Mouse (Mus musculus) brain, embryonic 14.5 days (tissue): ENCODE results near the gene Psma5. TPM values are rescaled to one million over a fixed set of nuclear protein-coding genes. Genes with fewer than 3 reads are reported as not detected.

Source experiments
- DNase-seq: peaks from one replicate; pipeline ENCODE4 v3.0.0-alpha.2; 2011; ENCODE audit warnings: low read depth
- CTCF ChIP-seq: fragments of 200-500 bp; IDR thresholded peaks from 2 replicates; pipeline ENCODE4 v1.5.1; 2012; ENCODE audit warnings: inconsistent platforms, mild to moderate bottlenecking, moderate library complexity, borderline replicate concordance; ENCODE audit not compliant: insufficient read depth, insufficient read length; ENCODE audit errors: extremely low read depth
- POLR2A ChIP-seq: fragments of 200-500 bp; IDR thresholded peaks from 2 replicates; pipeline ENCODE4 v1.6.1; 2012; ENCODE audit warnings: mild to moderate bottlenecking, inconsistent platforms, borderline replicate concordance; ENCODE audit not compliant: poor library complexity, insufficient read depth, insufficient read length, severe bottlenecking; ENCODE audit errors: extremely low read depth
- polyA plus RNA-seq: library from polyadenylated mRNA; depleted of rRNA; stranded (reverse); fragments of >200 nt; gene quantifications from 2 replicates; pipeline ENCODE4 v1.2.3, GENCODE M21; 2012

The Psma5 gene
- polyA plus RNA-seq, 1 experiment, result 135 TPM

DNA sequence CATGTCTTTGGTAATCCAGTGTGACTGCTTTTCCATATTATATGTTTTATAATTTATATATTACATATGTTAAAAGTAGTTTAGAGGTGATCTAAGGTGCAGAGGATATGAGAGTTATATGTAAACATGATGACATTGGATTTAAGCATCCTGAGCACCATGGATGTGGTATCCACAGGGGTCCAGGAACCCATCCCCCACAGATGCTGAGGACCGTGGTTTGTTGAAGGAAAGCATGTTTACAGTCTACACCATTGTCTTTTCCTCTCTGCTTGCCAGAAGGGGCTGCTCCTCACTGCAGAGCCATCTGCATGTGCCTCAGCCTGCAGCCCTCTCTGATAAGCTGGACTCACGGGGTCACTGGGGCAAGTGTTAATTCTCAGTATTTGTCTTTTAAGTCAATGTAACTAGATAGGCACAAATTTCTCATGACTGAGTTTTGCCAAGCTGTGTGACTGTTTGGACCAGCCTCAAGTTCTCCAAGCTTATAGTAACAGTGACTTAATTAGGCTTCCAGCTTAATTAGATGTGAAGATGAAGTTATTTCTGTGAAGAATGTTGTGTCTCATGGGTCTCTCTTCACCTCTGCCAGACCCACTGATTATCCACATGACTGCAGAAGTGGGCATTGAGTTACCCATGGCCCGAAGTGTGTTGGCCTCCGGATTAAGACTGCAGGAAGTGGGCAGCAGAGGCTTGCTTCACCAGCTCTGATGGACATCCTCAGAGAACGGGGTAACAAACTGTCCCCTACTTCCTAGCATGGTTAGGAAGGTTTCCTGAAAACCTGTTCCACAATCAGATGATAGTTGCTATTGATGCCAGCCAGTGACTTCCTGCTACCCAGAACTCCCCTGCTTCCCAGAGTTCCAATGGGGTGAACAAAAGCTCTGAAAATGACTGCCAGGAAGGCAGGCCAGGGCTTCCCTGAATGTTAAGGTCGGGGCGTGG, 41.2 kb downstream of the Psma5 start:
- peak; percentile 57 for DNase-seq
- TF ChIP-seq CTCF (no peak), POLR2A (no peak)

DNA sequence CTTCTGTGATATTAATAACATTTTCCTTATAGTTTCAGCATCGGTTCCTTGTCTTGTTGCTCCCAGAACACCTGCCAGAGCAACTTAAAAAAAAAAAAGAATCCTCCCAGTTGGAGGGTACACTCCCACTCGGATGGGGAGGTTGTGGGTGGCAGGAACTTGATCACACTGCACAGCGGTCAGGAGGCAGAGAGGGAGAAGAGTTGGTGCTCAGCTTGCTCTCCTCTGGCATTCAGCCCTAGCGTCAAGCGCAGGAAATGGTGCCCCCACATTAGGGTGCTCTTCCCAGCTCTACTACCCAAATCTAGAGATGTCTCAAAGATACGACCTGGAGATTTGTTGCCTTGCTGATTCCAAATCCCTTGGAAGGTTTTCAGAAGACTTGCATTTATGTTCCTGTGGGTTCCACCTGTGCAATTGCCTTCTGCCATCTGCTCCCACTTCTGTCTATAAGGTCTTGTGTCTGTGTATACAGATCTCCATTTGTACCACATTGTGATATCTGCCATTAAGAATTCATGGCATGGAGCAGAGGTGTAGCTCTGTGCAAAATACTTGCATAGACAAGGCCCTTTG, 43.8 kb downstream of the Psma5 start:
- no peak for TF ChIP-seq CTCF
- no peak for TF ChIP-seq POLR2A
- DNase-seq, result peak; percentile 46

DNA sequence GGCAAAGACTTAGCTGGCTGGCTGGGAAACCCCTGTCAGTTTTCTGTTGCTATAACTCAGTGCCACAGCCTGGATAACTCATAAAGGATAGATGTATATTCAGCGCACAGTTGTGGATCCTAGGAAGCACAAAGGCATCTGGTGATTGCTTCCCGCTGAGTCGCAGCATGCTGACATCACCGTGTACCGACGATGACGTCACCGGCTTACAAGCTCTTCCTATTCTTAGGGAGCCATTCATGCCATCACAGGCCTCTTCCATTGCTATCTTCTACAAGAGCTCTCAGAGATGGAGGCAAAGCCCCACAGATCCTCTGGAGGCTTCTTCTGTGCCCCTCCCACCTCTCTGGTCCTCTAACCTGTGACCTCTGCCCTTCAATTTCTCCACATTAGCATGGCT, 47.0 kb downstream of the Psma5 start:
- TF ChIP-seq POLR2A, result no peak
- no peak for DNase-seq

DNA sequence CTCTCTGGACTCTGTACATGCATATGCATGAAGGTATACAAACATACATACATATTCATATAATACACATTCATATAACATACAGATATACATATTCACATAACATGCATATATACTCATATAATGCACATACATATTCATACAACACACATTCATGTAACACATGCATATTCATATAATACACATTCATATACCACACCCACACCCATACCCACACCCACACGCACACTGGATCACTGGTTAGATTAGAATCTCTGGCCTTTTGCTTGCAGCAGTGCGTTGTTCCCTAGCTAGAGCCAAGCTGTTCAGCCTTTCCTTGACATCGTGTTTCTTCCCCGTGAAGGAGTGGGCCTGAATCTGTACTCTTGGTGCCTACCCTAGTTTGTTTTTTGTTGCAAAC, 48.0 kb downstream of the Psma5 start:
- TF ChIP-seq POLR2A, result no peak
- TF ChIP-seq CTCF, result no peak
- no peak for DNase-seq

DNA sequence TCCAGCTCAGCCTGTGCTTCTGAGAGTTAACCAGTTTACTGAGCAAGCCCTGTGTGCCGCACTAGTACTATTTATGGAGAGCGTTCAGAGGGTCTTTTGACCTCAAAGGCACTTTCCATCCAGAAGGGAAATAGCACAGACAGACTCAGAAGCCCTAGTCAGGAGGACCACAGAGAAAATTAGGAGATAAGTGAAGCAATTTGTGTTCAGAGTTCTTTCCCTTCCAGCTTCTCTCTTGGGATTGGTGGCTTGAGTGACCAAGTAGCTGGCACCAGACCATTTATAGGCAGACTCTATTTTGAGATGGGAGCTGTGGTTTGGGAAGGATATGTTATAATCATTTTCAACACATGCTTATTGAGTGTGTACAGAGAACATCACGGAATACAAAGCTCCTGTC, 49.7 kb downstream of the Psma5 start:
- no peak for DNase-seq
- no peak for TF ChIP-seq CTCF
- no peak for TF ChIP-seq POLR2A

DNA sequence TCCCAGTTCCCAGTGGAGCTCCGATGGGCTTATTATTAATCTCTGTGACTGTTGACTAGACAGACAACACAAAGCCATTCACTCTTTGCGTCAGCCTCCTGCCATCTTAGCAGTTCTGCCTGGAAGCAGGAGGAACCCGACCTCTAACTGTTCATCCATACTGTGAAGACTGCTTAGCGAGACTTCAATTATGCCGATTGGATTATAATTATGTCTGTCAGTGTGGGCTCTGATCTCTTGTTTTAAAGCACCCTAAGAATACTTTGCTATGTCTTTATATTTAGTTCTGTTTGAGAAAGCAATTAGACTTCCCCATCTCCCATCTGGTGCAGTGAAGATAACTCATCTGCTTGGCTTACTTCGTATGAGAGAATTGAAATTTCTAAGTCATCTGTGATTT, 50.8 kb downstream of the Psma5 start:
- peak; percentile 53 for DNase-seq

DNA sequence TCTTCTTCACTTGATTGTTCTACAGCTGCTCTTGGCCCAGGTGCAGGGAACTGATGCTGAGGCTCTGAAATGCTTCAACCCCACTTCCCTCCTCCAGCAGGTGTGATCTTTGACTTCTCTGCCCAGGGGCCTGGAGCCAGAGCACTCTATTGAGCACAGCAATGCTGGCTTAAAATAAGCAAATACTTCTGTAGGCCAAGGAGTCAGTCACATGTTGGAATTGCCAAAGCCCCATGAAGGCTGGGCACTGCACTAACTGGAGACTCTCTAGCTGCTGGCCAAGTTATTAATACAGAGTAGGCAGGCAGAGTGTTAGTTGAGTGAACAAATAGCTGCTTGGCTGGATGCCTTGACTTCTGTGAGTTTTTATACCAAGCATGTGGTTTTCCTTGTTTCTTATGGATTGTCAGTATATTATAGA, 54.2 kb downstream of the Psma5 start:
- no peak for DNase-seq
- TF ChIP-seq CTCF (no peak), POLR2A (no peak)

More for the DNA sequence above, 50.8 kb downstream of the Psma5 start:
- TF ChIP-seq CTCF (no peak), POLR2A (no peak)

DNA sequence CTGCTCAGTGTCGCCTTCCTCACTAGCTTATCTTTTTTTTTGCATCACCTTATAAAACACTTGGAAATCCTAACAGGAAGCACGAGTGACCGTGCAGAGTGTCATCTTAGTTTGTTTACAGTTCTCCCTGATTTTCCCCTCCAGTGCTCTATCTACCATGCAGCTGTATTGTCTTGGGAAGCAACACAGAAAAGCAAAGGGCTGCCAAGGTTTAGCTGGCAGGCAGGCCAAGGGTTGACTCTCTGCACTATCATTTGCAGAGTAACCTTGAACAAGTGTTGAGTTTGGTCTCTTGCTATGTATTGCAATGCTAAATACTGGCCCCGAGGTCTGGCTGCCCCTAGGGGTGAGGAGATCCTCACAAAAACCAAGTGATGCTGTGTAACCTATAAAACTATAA, 55.0 kb downstream of the Psma5 start:
- DNase-seq, result no peak
- TF ChIP-seq CTCF (no peak), POLR2A (no peak)

DNA sequence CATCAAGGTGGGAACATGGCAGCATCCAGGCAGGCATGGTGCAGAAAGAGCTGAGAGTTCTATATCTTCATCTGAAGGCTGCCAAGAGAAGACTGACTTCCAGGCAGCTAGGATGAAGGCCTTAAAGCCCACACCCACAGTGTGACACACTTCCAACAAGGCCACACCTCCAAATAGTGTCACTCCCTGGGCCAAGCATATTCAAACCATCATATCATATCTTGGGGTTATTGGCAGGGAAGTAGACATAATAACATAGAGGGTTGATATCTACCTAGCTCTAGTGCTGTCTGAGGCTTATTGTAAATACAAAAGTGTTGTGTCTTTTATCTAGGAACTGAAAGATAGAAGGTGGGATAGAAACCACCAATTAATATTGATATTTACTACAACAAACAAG, 55.7 kb downstream of the Psma5 start:
- TF ChIP-seq CTCF, result no peak
- TF ChIP-seq POLR2A, result no peak
- no peak for DNase-seq

DNA sequence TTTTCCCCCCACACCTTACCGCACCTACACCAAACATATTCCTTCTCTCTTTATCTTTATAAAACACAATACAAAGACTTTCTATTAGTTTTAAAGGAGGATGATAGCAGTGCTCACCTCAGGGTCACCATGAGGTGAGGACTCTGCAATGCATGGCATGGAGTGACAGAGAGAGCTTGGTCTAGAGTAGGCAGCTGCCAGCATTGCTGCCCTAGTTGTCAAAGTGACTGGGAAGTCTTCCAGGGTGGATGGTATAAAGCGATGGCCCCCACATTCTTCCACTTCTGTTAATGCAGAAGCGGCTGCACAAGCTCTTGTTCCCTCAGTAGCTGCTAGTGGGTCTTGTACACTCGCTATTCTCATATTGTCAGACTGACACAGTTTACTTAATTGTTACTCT, 56.4 kb downstream of the Psma5 start:
- TF ChIP-seq POLR2A, result no peak
- no peak for TF ChIP-seq CTCF
- DNase-seq, result no peak

DNA sequence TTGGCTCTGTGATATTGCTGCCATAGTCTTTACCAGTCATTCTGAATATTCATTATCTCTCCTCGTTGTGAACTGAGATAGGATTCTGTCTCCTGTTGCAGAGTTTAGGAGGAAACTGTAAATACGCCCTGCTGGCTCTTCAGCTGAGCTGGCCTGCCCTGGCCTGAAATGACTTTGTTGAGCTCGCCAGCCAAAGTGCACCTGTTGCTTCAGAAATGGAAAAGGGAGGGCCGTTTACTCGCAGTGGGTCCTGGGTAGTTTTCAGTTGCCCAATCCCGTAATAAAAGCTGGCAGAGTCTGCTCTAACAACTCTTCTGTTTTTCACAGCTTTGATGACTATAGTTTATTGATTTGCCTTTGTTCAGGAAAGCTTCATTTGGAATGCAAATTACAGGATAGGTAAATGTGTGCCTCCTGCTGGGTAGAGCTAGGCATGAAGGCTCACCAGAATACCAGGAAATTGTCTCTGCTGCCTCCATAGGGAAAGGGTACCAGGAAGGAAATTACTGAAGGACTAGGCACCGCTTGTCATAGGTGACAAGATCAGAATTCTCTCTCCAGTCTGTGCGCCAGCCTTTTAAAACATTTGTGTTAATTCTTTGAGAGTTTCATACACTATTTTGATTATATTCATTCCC, 57.4 kb downstream of the Psma5 start:
- TF ChIP-seq POLR2A, result no peak
- no peak for TF ChIP-seq CTCF
- DNase-seq, result no peak

DNA sequence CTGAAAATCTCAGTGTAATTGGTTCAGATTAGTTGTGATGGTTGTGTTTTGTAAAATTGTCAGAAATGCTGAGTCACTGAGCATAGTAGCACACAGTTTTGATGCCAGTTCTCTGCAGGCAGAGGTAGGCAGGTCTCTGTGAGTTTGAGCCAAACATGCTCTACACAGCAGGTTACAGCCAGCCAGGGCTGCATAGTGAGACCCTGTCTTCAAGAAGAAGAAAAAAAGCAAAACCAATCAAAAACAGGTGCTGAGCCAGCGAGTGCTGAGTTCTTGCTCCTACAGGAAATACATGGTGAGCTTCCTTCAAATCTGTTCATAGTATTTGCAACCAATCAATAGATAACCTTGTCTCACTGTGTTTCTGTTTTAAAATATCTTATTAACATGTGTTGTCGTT, 61.8 kb downstream of the Psma5 start:
- TF ChIP-seq POLR2A (no peak), CTCF (no peak)
- no peak for DNase-seq

DNA sequence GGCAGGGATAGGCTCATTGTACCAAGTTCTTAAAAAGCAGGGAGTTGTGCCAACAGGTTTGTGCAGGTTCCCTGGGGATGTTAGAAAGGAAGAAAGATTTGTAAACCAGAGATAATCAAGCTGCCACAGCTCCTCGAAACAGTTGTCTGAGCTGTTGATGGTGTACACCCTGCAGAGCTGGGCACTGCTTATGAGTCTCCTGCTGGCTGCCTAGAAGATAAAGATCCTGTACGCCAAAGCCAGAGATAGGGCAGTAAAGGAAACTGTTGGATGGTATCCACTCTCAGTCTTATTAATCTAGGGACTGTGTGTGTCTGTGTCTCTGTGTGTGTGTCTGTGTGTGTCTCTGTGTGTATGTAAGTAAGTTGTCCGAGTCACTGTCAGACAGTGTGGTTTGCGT, 64.9 kb downstream of the Psma5 start:
- no peak for TF ChIP-seq POLR2A
- TF ChIP-seq CTCF, result no peak

More for the DNA sequence above, 64.9 kb downstream of the Psma5 start:
- DNase-seq, result no peak
